Mouse (Mus musculus): ENCODE data around the gene Ktn1.

Ktn1 gene

GRCm38 (mm10) chr14:47751422-47752205, 103.4 kb downstream of the Ktn1 start:
- intact Hi-C loops (cut with DNase I) = loop anchor here (2.0 to 5.0 kb wide), 3 partner anchors 396 to 615 kb away; no protein-coding TSS in a partner anchor

- intact Hi-C loops (cut with DNase I) = loop anchor here (2.0 to 5.0 kb wide), 3 partner anchors 394 to 613 kb away; no protein-coding TSS in a partner anchor
These were observed 105.3 kb downstream of the Ktn1 start for GRCm38 (mm10) chr14:47753561-47753960.

GRCm38 (mm10) chr14:47754253-47754897, 106.1 kb downstream of the Ktn1 start:
- intact Hi-C loops (cut with DNase I) = loop anchor here (5.0 kb wide), 2 partner anchors 393 to 418 kb away; no protein-coding TSS in a partner anchor

- intact Hi-C loops (cut with DNase I) = no loop called here
These were observed 108.3 kb downstream of the Ktn1 start for GRCm38 (mm10) chr14:47756411-47757065.

GRCm38 (mm10) chr14:47765192-47765591, 116.9 kb downstream of the Ktn1 start:
- intact Hi-C loops (cut with DNase I) = no loop called here

- intact Hi-C loops (cut with DNase I) = no loop called here
These were observed 117.5 kb downstream of the Ktn1 start for GRCm38 (mm10) chr14:47765796-47766195.

GRCm38 (mm10) chr14:47766373-47766772, 118.1 kb downstream of the Ktn1 start:
- intact Hi-C loops (cut with DNase I) = no loop called here

- intact Hi-C loops (cut with DNase I) = no loop called here
These were observed 123.2 kb downstream of the Ktn1 start for GRCm38 (mm10) chr14:47771496-47771895.

- intact Hi-C loops (cut with DNase I) = no loop called here
These were observed 127.3 kb downstream of the Ktn1 start for GRCm38 (mm10) chr14:47775543-47775942.

- intact Hi-C loops (cut with DNase I) = no loop called here
These were observed 128.2 kb downstream of the Ktn1 start for GRCm38 (mm10) chr14:47776260-47777035.

- intact Hi-C loops (cut with DNase I) = no loop called here
These were observed 137.9 kb downstream of the Ktn1 start for GRCm38 (mm10) chr14:47786112-47786511.

Data from adrenal gland (tissue).